Mouse (Mus musculus): Measurements from ENCODE around the gene Tent5b. TPM values are rescaled to one million over a fixed set of nuclear protein-coding genes. Genes with fewer than 3 reads are reported as not detected.

Gene Tent5b
- polyA plus RNA-seq, 1 experiment, result 0.30 TPM

- peak; percentile 47 to 79 for DNase-seq (ENCODE audit: low read depth in 1 of 2, low spot score in 2 of 2)
- 6% methylated on average over 10 of the region's 10 CpGs for WGBS
- H3K27ac ChIP-seq (ENCODE audit: insufficient read depth, low read length), result no peak overlapping the region
These were observed 28.4 kb upstream of the Tent5b start for GRCm38 (mm10) chr4:133451536-133451935.

GRCm38 (mm10) chr4:133452433-133452832 lies 27.5 kb upstream of the Tent5b start:
- Histone ChIP-seq H3K4me1 (ENCODE audit: control insufficient read depth, insufficient read depth, insufficient read length) (no peaks in the 10 kb centered on the region; the same call in 1 of the 2 replicates), H3K27ac (ENCODE audit: insufficient read depth, low read length) (no peak overlapping the region), H3K4me3 (ENCODE audit: extremely low read depth, insufficient read depth, insufficient read length) (no peak overlapping the region), H3K27me3 (ENCODE audit: control insufficient read depth, insufficient read depth, low read length) (no peaks in the 10 kb centered on the region), H3K36me3 (ENCODE audit: control insufficient read depth, insufficient read depth, low read length) (no peaks in the 10 kb centered on the region)
- TF ChIP-seq POLR2A (IDR thresholded peaks at IDR 0.05; ENCODE audit: low read depth, low read length) (no peak), CTCF (IDR thresholded peaks at IDR 0.05; ENCODE audit: extremely low read depth, insufficient read depth, insufficient read length, insufficient replicate concordance) (no peak)
- 78% methylated on average over 7 of the region's 7 CpGs for WGBS
- DNase-seq (ENCODE audit: low read depth in 1 of 2, low spot score in 2 of 2), result no peak

More at GRCm38 (mm10) chr4:133451536-133451935, 28.4 kb upstream of the Tent5b start:
- no peaks in the 10 kb centered on the region for H3K27me3 ChIP-seq (ENCODE audit: control insufficient read depth, insufficient read depth, low read length)
- no peak for TF ChIP-seq POLR2A (IDR thresholded peaks at IDR 0.05; ENCODE audit: low read depth, low read length)
- peak; percentile 87; the same call in 1 of the 2 replicates for TF ChIP-seq CTCF (IDR thresholded peaks at IDR 0.05; ENCODE audit: extremely low read depth, insufficient read depth, insufficient read length, insufficient replicate concordance)
- H3K4me1 ChIP-seq (ENCODE audit: control insufficient read depth, insufficient read depth, insufficient read length), result no peaks in the 10 kb centered on the region; the same call in 1 of the 2 replicates
- H3K36me3 ChIP-seq (ENCODE audit: control insufficient read depth, insufficient read depth, low read length), result no peaks in the 10 kb centered on the region
- no peak overlapping the region for H3K4me3 ChIP-seq (ENCODE audit: extremely low read depth, insufficient read depth, insufficient read length)

DNA sequence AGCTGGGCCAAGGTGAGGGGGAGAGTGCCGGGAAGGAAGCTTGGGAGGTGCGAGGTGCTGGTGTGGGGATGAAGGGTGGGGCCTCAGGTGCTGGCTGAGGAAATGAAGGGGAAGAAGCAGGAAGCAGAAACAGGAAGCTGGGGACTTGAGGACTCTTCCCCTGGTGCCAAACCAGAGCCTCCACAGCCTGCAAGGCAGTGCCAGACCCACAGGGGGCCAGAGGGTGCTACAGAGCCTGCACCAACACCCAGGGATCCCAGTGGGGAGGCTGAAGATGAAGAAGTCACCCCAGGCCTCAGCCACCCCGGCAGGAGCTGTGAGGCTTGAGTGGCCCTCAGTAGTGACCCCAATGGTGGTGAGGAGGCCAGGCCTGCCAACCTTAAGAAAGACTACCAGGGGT lies 21.9 kb upstream of the Tent5b start:
- DNase-seq (ENCODE audit: low read depth in 1 of 2, low spot score in 2 of 2), result no peak
- Histone ChIP-seq H3K27me3 (ENCODE audit: control insufficient read depth, insufficient read depth, low read length) (no peaks in the 10 kb centered on the region), H3K27ac (ENCODE audit: insufficient read depth, low read length) (no peak overlapping the region), H3K4me1 (ENCODE audit: control insufficient read depth, insufficient read depth, insufficient read length) (no peaks in the 10 kb centered on the region), H3K4me3 (ENCODE audit: extremely low read depth, insufficient read depth, insufficient read length) (no peak overlapping the region), H3K36me3 (ENCODE audit: control insufficient read depth, insufficient read depth, low read length) (no peaks in the 10 kb centered on the region)
- TF ChIP-seq POLR2A (IDR thresholded peaks at IDR 0.05; ENCODE audit: low read depth, low read length) (no peak), CTCF (IDR thresholded peaks at IDR 0.05; ENCODE audit: extremely low read depth, insufficient read depth, insufficient read length, insufficient replicate concordance) (no peak)
- 14% methylated on average over 3 of the region's 3 CpGs for WGBS

DNA sequence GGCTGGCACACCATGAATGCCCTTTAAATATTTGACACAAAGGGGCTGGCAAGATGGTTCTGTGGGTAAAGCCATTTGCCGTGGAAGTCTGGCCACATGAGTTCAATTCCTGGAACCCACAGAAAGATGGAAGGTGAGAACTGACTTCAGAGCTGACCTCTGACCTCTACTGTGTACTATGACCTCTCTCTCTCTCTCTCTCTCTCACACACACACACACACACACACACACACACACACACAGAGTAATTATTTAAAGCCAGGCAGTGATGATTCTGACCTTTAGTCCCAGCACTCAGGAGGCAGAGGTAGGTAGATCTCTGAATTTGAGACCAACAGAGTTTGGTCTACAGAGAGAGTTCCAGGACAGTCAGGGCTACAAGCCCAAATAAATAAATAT lies 19.9 kb upstream of the Tent5b start:
- TF ChIP-seq CTCF (IDR thresholded peaks at IDR 0.05; ENCODE audit: extremely low read depth, insufficient read depth, insufficient read length, insufficient replicate concordance), result no peak
- TF ChIP-seq POLR2A (IDR thresholded peaks at IDR 0.05; ENCODE audit: low read depth, low read length), result no peak
- Histone ChIP-seq H3K27me3 (ENCODE audit: control insufficient read depth, insufficient read depth, low read length) (no peaks in the 10 kb centered on the region), H3K27ac (ENCODE audit: insufficient read depth, low read length) (no peak overlapping the region), H3K36me3 (ENCODE audit: control insufficient read depth, insufficient read depth, low read length) (no peaks in the 10 kb centered on the region), H3K4me3 (ENCODE audit: extremely low read depth, insufficient read depth, insufficient read length) (no peak overlapping the region), H3K4me1 (ENCODE audit: control insufficient read depth, insufficient read depth, insufficient read length) (no peaks in the 10 kb centered on the region; the same call in 1 of the 2 replicates)
- no peak for DNase-seq (ENCODE audit: low read depth in 1 of 2, low spot score in 2 of 2)
- WGBS, result 96% methylated on average over 1 of the region's 1 CpGs

- H3K4me3 ChIP-seq (ENCODE audit: extremely low read depth, insufficient read depth, insufficient read length), result no peak overlapping the region
- no peak overlapping the region for H3K27ac ChIP-seq (ENCODE audit: insufficient read depth, low read length)
- no peaks in the 10 kb centered on the region for H3K27me3 ChIP-seq (ENCODE audit: control insufficient read depth, insufficient read depth, low read length)
- DNase-seq (ENCODE audit: low read depth in 1 of 2, low spot score in 2 of 2), result no peak
- no peaks in the 10 kb centered on the region; the same call in 1 of the 2 replicates for H3K4me1 ChIP-seq (ENCODE audit: control insufficient read depth, insufficient read depth, insufficient read length)
- no peaks in the 10 kb centered on the region for H3K36me3 ChIP-seq (ENCODE audit: control insufficient read depth, insufficient read depth, low read length)
- WGBS, result 79% methylated on average over 5 of the region's 5 CpGs
- no peak for TF ChIP-seq POLR2A (IDR thresholded peaks at IDR 0.05; ENCODE audit: low read depth, low read length)
- no peak for TF ChIP-seq CTCF (IDR thresholded peaks at IDR 0.05; ENCODE audit: extremely low read depth, insufficient read depth, insufficient read length, insufficient replicate concordance)
These were observed 19.1 kb upstream of the Tent5b start for GRCm38 (mm10) chr4:133460796-133461325.

DNA sequence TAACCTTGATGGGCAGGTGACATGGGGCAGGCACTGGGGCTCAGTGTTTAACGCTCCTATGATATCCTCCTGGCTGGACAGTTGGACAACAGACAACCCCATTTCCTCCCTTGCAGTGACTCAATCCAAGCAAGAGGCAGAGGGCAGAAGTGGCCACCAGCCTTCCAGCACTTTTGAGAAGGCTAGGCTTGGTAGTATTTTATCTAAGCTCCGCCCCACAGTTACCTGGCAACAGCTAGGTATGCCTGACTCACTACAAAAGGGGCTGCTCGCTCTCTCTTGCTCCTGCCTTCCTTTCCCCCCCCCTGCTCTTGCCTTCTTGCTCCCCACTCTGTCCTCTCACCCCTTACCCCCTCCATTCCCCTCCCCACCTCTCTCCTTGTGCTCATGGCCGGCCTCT lies 18.6 kb upstream of the Tent5b start:
- no peaks in the 10 kb centered on the region; the same call in 1 of the 2 replicates for H3K4me1 ChIP-seq (ENCODE audit: control insufficient read depth, insufficient read depth, insufficient read length)
- 80% methylated on average over 4 of the region's 4 CpGs for WGBS
- no peak for DNase-seq (ENCODE audit: low read depth in 1 of 2, low spot score in 2 of 2)
- no peaks in the 10 kb centered on the region for H3K27me3 ChIP-seq (ENCODE audit: control insufficient read depth, insufficient read depth, low read length)
- TF ChIP-seq CTCF (IDR thresholded peaks at IDR 0.05; ENCODE audit: extremely low read depth, insufficient read depth, insufficient read length, insufficient replicate concordance), result no peak
- no peak for TF ChIP-seq POLR2A (IDR thresholded peaks at IDR 0.05; ENCODE audit: low read depth, low read length)
- no peaks in the 10 kb centered on the region for H3K36me3 ChIP-seq (ENCODE audit: control insufficient read depth, insufficient read depth, low read length)
- no peak overlapping the region for H3K27ac ChIP-seq (ENCODE audit: insufficient read depth, low read length)
- no peak overlapping the region for H3K4me3 ChIP-seq (ENCODE audit: extremely low read depth, insufficient read depth, insufficient read length)

DNA sequence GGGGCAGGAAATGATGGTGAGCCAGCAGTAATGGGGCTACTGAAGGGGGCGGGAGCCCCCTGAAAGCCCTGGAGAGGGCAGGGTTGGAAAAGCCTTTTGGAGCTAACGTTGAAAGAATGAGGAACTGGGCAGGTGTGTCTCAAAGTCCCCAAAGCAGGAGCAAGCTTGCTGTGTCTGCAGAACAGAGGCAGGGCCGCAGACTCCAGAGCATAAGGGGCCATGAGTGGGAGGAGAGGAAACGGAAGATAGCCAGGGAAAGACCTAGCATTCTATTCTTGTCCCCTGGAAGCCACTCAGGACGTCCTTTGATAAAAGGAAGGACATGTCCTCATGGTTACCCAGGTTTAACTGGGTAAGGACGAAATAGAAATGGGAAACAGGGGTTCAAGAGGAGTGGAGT lies 16.7 kb upstream of the Tent5b start:
- no peaks in the 10 kb centered on the region; the same call in 1 of the 2 replicates for H3K4me1 ChIP-seq (ENCODE audit: control insufficient read depth, insufficient read depth, insufficient read length)
- H3K4me3 ChIP-seq (ENCODE audit: extremely low read depth, insufficient read depth, insufficient read length), result no peak overlapping the region
- no peaks in the 10 kb centered on the region for H3K27me3 ChIP-seq (ENCODE audit: control insufficient read depth, insufficient read depth, low read length)
- DNase-seq (ENCODE audit: low read depth in 1 of 2, low spot score in 2 of 2), result no peak
- 35% methylated on average over 6 of the region's 6 CpGs for WGBS
- no peaks in the 10 kb centered on the region for H3K36me3 ChIP-seq (ENCODE audit: control insufficient read depth, insufficient read depth, low read length)
- no peak overlapping the region for H3K27ac ChIP-seq (ENCODE audit: insufficient read depth, low read length)
- TF ChIP-seq POLR2A (IDR thresholded peaks at IDR 0.05; ENCODE audit: low read depth, low read length) (no peak), CTCF (IDR thresholded peaks at IDR 0.05; ENCODE audit: extremely low read depth, insufficient read depth, insufficient read length, insufficient replicate concordance) (no peak)

All from spleen, adult 2 months (tissue).